Mouse (Mus musculus) hindlimb bud, embryonic 11.5 days (tissue): Measurements from ENCODE around the gene Rnf185.

ENCODE experiments used
- DNase-seq: peaks from one replicate; pipeline ENCODE4 v3.0.0-alpha.2; 2012; ENCODE audit warnings: low read depth, low spot score; ENCODE audit errors: extremely low spot score

The Rnf185 gene

GRCm38 (mm10) chr11:3444875-3445274 lies 7.3 kb downstream of the Rnf185 start:
- no peak for DNase-seq

- no peak for DNase-seq
These were observed 9.1 kb downstream of the Rnf185 start for GRCm38 (mm10) chr11:3443091-3443490.

DNA sequence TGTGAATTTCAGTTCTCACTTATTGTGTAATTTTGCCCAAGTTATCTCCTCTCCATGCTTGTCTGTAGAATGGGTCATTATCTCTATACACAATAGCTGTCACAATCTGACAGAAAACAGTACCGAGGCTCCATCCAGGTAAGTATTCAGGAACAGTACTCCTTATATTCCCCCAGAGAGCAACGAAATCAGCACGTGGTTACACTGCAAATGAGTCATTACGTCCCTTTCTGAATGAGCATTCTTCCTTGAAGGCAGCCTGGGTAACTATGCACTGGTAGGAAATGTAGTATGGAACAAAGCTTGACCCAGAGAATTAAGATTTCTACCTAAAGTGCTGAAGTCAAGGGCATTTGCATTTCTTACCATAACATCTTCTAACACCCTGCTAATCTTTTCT lies 9.5 kb downstream of the Rnf185 start:
- DNase-seq, result no peak

GRCm38 (mm10) chr11:3441696-3442443 lies 10.3 kb downstream of the Rnf185 start:
- DNase-seq, result no peak

- no peak for DNase-seq
These were observed 14.5 kb downstream of the Rnf185 start for GRCm38 (mm10) chr11:3437621-3438020.

DNA sequence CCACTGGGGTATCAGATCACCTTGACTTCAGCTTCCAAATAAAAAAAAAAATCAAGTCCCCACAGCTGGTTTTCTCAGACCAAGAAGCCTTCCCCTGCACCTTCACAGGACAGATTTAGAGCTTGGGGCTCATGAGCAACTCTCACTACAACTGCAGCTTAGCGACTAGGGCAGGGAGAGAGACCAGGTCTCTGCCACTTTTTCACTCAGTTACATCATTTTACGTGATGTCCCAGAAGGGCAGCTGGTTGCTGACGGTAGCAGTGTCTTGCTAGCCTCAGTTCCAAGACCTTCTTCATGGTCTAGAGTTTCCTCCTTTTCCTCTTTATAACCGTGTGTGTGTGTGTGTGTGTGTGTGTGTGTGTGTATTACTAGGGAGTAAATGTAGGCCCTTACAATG lies 18.4 kb downstream of the Rnf185 start:
- no peak for DNase-seq

GRCm38 (mm10) chr11:3431976-3432603 lies 20.1 kb downstream of the Rnf185 start:
- DNase-seq, result no peak

GRCm38 (mm10) chr11:3431515-3431914 lies 20.6 kb downstream of the Rnf185 start:
- DNase-seq, result no peak

GRCm38 (mm10) chr11:3428632-3429031 lies 23.5 kb downstream of the Rnf185 start:
- DNase-seq, result no peak

- no peak for DNase-seq
These were observed 24.4 kb downstream of the Rnf185 start for GRCm38 (mm10) chr11:3427697-3428230.

- DNase-seq, result no peak
These were observed 29.9 kb downstream of the Rnf185 start for GRCm38 (mm10) chr11:3422242-3422641.

DNA sequence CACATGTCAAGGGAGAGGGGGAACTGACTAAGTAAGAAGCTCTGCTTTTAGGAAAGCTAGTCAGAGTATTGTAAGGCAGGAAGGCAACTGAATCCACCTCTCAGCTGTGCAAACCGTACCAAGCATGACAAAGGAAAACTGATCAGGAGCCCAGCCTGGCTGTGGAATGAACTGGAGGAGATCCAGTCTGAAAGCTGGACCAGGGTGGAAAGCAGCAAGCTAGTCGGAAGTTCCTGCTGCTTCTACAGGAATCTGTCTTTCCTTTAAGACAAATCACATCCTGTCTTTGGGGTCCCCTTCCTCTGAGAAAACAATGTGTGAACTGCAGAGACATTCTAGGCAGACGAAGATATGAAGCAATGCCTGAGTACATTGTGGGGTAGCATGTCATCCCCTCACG lies 33.4 kb downstream of the Rnf185 start:
- no peak for DNase-seq

DNA sequence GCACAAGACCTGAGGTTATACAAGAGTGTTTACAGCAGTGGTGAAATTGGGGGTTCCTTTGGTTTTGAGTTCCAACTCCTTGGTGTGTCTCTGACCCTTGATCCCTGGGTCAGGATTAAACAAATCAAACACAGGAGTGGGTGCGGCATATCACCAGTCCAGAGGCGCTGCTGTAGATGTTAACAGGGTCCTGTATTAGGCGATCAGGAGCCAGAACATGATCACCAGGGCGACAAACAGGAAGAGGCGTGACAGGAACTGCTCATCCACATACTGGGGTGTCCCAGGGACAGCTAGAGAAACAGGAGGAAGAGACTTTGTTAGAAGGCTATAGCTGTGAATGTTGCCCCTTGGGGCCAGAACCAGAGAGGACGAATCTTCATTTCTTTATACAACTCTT lies 34.4 kb downstream of the Rnf185 start:
- no peak for DNase-seq

DNA sequence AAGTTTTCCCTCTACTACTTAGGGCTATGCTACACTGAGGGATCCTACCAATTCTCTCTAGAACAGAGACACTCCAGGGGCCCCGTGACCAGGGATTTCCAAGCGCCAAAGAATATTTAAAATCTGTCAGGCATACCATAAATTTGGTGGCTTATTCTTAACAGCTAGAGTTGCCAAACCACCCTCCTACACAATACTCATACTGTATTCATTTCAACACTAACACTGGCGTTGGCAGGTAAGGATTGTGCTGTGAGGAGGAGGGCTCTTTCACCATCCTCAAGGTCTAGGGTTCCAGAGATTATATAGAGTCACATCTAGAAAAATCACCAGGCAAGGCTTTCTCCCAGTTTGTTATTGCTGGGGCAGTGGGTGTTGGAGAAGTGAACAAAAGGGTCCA lies 35.8 kb downstream of the Rnf185 start:
- DNase-seq, result no peak

DNA sequence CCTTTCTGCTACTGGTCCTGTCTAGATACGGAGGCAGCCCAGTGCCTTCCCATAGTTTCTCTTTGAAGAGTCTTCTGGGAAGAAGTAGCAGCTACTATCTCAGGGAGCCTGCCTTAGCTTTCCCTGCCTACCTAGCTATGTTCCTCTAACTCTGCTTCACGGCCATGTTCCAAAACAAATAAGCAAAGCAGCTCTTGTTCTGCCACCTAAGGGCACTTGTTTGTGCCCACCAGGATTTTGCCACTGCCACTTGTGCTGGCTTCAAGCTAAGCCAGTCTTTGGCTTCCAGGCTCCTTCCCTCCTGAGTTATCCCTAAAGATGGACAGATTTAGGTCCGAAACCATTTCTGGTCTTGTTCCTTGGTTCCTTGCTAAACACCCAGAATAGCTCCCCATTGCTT lies 40.1 kb downstream of the Rnf185 start:
- DNase-seq, result no peak

GRCm38 (mm10) chr11:3408997-3409732 lies 43.0 kb downstream of the Rnf185 start, which contains the start of gene Limk2:
Gene Limk2, minus strand, starts transcription at chr11:3409189.
- DNase-seq, result peak; percentile 67

GRCm38 (mm10) chr11:3408131-3408996 lies 43.8 kb downstream of the Rnf185 start:
- no peak for DNase-seq

DNA sequence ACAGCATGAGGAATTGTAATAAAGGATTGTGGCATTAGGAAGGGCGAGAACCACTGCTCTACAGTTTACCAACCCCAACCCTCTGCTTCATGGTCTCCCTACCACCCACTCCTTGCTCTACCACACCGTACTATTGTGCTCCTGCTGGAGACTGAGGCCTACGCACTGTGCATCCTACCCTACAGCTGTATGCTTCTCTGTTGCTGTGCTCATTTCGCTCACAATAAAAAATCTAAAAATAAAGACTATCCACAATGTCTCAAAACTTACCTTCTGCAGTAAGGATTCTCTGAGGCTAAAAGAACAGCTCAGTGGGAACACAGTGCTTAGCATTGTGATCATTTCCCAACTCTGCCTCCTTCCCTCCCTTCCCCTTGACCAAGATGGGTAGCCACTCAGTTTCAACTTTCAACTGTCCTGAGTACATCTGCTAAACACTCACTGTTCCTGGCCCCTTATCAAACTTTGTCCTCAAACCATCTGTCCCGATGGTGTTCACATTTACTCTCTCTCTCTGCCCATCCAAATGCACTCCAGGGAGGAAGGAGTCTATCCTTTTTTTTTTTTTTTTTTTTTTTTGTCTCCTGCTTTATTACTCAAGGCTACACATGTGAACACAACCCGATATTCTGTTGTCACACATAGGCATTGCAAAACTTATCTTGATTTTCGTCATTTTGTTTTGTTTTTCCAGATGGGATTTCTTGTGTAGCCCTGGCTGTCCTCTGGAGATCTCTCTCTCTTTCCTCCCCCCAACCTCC lies 47.7 kb downstream of the Rnf185 start:
- no peak for DNase-seq

DNA sequence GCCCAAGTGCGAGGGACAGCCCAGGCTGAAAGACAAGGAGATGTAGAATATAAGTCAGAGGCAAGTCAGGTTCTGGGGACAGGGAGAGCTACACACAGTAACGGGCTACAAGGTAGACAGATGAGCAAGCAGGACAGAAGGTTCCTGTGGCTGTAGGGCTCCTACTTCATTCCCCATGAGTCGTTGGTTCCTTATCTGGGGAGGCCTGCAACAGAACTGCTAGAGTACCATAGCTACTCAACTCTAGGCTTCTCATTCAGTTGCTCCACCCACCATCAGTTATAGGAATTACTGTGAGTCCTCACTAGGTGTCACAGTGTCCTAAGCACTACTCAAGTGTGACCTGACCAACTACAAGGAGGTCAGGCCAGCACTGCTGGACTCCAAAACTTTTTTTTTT lies 49.1 kb downstream of the Rnf185 start:
- DNase-seq, result no peak

- DNase-seq, result no peak
These were observed 53.8 kb downstream of the Rnf185 start for GRCm38 (mm10) chr11:3398318-3398717.
